Mouse (Mus musculus) heart, postnatal 25 days (tissue): ENCODE measurements around the gene Lyar. TPM values are rescaled to one million over a fixed set of nuclear protein-coding genes. Genes with fewer than 3 reads are reported as not detected.

Experiments
- total RNA-seq, 2 experiments: library from RNA; stranded (reverse); gene quantifications; 2 replicates each; pipeline ENCODE4 v1.2.3; 2021

Lyar gene
- total RNA-seq, 2 experiments from 2014 or later: 14.4 to 15.8 TPM

Other genes with a start within 250 kb of the Lyar start
- 10 to 100 TPM; 15.0 to 16.4 TPM for gene Stx18, start 181.7 kb upstream of the Lyar start, total RNA-seq
- 1 to 10 TPM; 6.3 to 7.7 TPM for gene Nsg1, start 60.6 kb upstream of the Lyar start, total RNA-seq
- gene Zbtb49, start within 50 bp of the Lyar start, total RNA-seq: 1 to 10 TPM; 3.7 to 4.0 TPM
- gene Tmem128, start 39.7 kb downstream of the Lyar start, total RNA-seq: 10 to 100 TPM; 12.5 to 14.3 TPM
- gene Otop1, start 55.5 kb downstream of the Lyar start, total RNA-seq: under 1 TPM; 0.36 to 0.78 TPM
- gene Drd5, start 98.9 kb downstream of the Lyar start, total RNA-seq: not detected